Mouse (Mus musculus) testis, adult 2 months (tissue): ENCODE measurements around the gene Gtpbp8. TPM values are rescaled to one million over a fixed set of nuclear protein-coding genes. Genes with fewer than 3 reads are reported as not detected.

ENCODE experiments used
- H3K27ac ChIP-seq: fragments of 200-500 bp; 2 replicates; pipeline ENCODE4 v1.5.1; 2012; ENCODE audit warnings: low read depth, low read length; ENCODE audit not compliant: control insufficient read depth, insufficient read depth
- H3K27me3 ChIP-seq: fragments of 200-500 bp; 2 replicates; pipeline ENCODE4 v1.6.1; 2012; ENCODE audit warnings: mild to moderate bottlenecking, low read length, moderate library complexity; ENCODE audit not compliant: control insufficient read depth, insufficient read depth
- H3K36me3 ChIP-seq: fragments of 200-500 bp; 2 replicates; pipeline ENCODE4 v1.6.1; 2012; ENCODE audit warnings: mild to moderate bottlenecking, low read length; ENCODE audit not compliant: control insufficient read depth, insufficient read depth
- H3K4me1 ChIP-seq: fragments of 200-500 bp; 2 replicates; pipeline ENCODE4 v1.6.1; 2012; ENCODE audit warnings: low read length; ENCODE audit not compliant: control insufficient read depth, insufficient read depth
- H3K4me3 ChIP-seq: fragments of 200-500 bp; 2 replicates; pipeline ENCODE4 v1.5.1; 2012; ENCODE audit warnings: low read depth, mild to moderate bottlenecking, low read length, moderate library complexity, mixed read lengths; ENCODE audit not compliant: control insufficient read depth
- CTCF ChIP-seq: fragments of 200-500 bp; IDR thresholded peaks from 2 replicates; pipeline ENCODE4 v1.5.1; 2012; ENCODE audit warnings: low read depth, mild to moderate bottlenecking, inconsistent platforms, low read length, moderate library complexity; ENCODE audit not compliant: control insufficient read depth, insufficient read depth, insufficient replicate concordance
- POLR2A ChIP-seq: fragments of 200-500 bp; IDR thresholded peaks from 2 replicates; pipeline ENCODE4 v1.6.1; 2012; ENCODE audit warnings: low read depth, mild to moderate bottlenecking, inconsistent platforms, low read length, moderate library complexity; ENCODE audit not compliant: control insufficient read depth
- polyA plus RNA-seq: library from polyadenylated mRNA; depleted of rRNA; stranded (reverse); fragments of >200 nt; gene quantifications from 2 replicates; pipeline ENCODE4 v1.2.3, GENCODE M21; 2012

Gene Gtpbp8
- polyA plus RNA-seq, 1 experiment: 2.8 TPM

DNA sequence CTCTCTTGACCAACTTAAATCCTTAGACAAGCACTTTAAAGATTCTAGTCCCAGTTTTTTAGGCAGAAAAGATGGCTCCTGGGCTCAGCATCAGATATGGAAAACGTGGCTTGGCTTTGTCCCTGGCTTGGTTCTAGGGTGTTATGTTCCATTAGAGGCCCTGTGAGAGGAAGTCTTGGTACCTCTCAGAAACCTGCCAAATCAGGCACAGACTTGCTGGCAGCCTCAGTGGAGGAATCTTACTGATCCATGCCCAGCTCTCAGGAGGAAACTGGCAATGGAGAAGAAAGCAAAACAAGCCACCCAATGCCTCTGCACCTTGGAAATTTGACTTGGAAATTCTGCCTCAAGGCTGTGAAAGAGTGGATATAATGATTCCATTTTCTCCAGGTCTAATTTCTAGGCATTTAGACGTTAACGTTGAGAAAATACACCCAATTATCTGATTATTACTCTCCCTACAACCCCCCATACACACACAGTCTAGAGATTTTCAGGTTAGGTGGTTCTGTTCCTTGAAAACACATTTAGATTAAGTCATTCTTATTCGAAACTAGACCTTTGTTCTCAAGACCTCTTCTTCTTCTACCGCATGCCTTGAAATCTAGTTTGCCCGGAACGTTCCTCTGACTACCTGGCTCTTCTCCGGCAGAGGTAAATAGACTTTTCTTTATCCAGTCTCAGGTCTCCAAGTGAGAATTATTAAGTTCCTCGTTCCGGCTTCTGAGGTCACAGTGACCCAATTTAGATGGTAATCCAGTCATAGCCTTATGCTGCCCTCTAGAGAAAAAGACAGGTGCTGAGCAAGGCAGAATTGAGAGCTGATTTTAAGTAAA is 29.6 kb downstream of the Gtpbp8 start:
- Histone ChIP-seq H3K27me3 (no peaks in the 10 kb centered on the region), H3K27ac (no peak overlapping the region), H3K36me3 (no peaks in the 10 kb centered on the region), H3K4me1 (no peaks in the 10 kb centered on the region), H3K4me3 (no peak overlapping the region)
- TF ChIP-seq CTCF: no peak
- no peak for TF ChIP-seq POLR2A

DNA sequence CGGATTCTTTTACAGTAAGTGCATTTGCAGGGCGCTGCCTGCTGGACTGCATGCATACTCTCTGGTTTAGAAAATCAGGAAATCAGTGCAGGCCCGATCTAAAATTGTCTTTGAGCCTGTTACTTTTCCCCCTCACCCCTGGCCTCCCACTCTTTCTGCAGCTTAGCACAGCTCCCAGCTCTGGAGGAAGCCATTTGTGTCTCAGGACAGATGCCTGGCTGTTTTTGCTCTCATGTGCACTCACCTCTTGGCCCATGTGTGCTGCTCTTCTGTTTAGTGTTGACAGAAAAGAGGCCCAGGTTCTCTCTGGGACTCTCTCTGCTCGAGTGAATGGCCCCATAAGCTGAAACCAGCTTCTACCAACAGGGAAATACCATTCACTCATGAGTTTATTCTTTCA is 42.7 kb downstream of the Gtpbp8 start:
- no peaks in the 10 kb centered on the region for H3K36me3 ChIP-seq
- TF ChIP-seq POLR2A (no peak), CTCF (no peak)
- H3K27me3 ChIP-seq: no peaks in the 10 kb centered on the region
- no peak overlapping the region for H3K27ac ChIP-seq
- no peaks in the 10 kb centered on the region for H3K4me1 ChIP-seq
- no peak overlapping the region for H3K4me3 ChIP-seq

DNA sequence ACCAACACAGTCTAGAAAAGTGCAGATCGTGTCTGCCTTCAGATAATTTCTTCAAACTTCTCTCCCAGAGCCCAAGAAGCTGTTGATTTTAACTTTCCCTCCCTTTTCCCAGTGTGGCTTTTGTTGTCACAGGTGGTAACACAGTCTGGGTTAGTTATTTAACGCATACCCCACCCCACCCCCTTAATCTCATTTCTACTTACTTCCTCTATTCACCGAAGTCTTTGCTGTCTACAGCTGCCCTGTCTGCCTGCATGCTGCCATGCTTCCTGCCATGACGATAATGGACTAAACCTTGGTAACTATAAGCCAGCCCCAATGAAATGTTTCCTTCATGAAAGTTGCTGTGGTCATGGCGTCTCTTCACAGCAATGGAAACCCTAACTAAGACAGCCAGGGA is 43.9 kb downstream of the Gtpbp8 start:
- H3K4me1 ChIP-seq: no peaks in the 10 kb centered on the region

DNA sequence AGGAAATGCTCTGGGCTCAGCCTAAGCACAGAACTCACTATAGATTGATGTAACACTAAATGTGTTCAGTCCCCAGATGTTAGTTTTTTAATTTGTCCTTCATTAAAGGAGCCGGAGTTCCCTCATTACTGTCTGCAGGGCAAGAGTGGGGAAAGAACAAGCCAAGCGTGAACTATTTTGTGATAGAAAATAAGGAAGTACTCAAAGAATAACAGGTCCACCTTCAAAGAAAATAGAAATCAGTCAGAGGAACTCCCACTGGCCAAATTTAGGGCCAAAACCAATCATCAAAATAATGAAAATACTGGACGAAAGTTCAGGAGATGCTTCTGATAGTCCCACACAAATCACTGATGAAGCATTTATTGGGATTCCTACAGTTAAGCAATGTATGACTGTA is 45.0 kb downstream of the Gtpbp8 start:
- Histone ChIP-seq H3K4me3 (no peak overlapping the region), H3K4me1 (no peaks in the 10 kb centered on the region), H3K27me3 (no peaks in the 10 kb centered on the region), H3K36me3 (no peaks in the 10 kb centered on the region), H3K27ac (no peak overlapping the region)
- TF ChIP-seq POLR2A (no peak), CTCF (no peak)

More for the DNA sequence above, 43.9 kb downstream of the Gtpbp8 start:
- Histone ChIP-seq H3K27me3 (no peaks in the 10 kb centered on the region), H3K27ac (no peak overlapping the region), H3K36me3 (no peaks in the 10 kb centered on the region), H3K4me3 (no peak overlapping the region)
- no peak for TF ChIP-seq CTCF
- no peak for TF ChIP-seq POLR2A

DNA sequence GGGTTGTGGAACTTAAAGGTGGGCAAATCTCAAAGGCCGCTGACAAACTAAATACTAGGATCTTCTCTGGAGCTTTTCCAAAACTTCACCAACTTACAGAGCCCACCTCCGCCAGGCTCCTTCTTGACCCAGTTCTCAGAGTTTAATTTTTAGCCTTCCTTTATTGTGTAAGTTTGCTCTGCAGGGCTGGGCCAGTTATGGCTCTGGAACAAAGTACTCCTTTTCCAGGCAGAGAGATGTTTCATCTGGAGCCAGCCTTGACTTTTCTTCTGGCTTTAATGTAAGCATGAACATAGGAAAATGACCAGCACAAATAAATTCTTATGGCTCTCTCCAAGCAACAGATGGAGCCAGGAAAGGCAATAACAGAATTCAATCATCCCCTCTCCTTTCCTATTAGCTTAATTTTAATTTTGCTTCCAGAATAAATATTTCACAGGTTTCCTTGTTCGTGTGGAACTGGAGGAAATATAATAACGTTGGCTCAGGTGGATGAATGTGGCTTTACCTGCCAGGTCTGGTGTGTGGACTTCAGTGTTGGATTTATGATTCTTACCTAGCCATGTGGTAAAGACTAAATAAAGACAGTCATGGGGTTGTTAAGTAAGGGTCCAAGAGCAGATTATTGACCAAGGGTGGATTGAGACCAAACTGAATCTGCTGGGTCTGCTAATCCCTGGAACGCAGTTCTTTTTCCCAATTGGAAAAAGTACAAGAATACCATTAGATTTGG is 48.5 kb downstream of the Gtpbp8 start:
- no peaks in the 10 kb centered on the region for H3K4me1 ChIP-seq
- TF ChIP-seq CTCF (no peak), POLR2A (no peak)
- no peak overlapping the region for H3K4me3 ChIP-seq
- no peaks in the 10 kb centered on the region for H3K36me3 ChIP-seq
- no peaks in the 10 kb centered on the region for H3K27me3 ChIP-seq
- no peak overlapping the region for H3K27ac ChIP-seq

DNA sequence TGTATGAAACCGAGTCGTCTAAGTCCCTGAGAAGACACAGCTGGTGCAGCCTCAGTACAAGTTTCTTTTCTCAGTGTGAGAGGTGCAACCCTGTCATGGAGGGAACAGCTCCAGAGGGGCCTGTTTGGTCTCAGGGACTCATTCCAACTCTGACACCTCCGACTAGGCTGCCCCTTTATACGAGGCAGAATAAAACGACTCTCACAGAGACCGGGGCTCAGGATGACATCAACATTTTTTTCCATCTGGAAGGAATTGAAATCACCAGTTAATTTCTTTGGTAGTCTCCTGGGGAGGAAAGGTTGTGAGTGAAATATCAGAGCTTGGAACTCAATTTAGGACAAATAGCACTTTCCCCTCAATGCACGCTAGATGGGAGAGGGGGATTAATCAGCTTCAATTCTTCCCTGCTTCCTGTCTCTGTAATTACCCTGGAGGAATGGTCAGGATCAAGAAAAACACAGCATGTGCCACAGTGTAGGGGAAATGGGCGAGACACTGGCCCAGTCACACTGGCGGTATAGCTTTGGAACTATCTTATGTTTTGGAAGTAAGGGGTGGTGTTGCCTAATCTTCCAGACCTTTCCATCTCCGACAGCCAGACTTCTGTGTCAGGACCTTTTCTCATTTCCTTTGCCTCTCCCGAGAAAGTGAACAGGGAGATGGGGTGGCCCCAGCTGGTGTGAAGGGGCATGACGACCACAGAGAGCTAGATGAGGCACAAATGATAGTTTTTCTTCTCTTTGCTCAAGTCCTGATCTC is 50.1 kb downstream of the Gtpbp8 start:
- H3K27me3 ChIP-seq: no peaks in the 10 kb centered on the region
- no peaks in the 10 kb centered on the region for H3K4me1 ChIP-seq
- no peak overlapping the region for H3K4me3 ChIP-seq
- no peak overlapping the region for H3K27ac ChIP-seq
- no peaks in the 10 kb centered on the region for H3K36me3 ChIP-seq
- TF ChIP-seq POLR2A (no peak), CTCF (no peak)
